Mouse (Mus musculus) heart, embryonic 14.5 days (tissue): Measurements from ENCODE around the gene 3110082J24Rik. TPM values are rescaled to one million over a fixed set of nuclear protein-coding genes. Genes with fewer than 3 reads are reported as not detected.
A peak's percentile ranks its signal among the peaks of the same experiment; 100 is the strongest.

ENCODE experiments used
- ATAC-seq: fragments of 200-750 bp; cut with Nextera tagmentation; 2 replicates; pipeline ENCODE4 v1.8.0; 2017; ENCODE audit warnings: low read depth, moderate TSS enrichment; ENCODE audit not compliant: insufficient number of reproducible peaks, insufficient read depth, low FRiP score
- H3K27ac ChIP-seq, 2 experiments: fragments of 200-500 bp in 1 of 2; fragments of 300-500 bp in 1 of 2; sonication (generic) in 1 of 2; replicated peaks in 1 of 2; 2 replicates each; pipeline ENCODE4 v1.5.1; 2012 to 2014; ENCODE audit warnings: low read depth in 2 of 2, low read length in 2 of 2, control low read depth in 1 of 2, mild to moderate bottlenecking in 1 of 2, mixed read lengths in 1 of 2; ENCODE audit not compliant: control insufficient read depth in 1 of 2, insufficient read depth in 1 of 2
- H3K27me3 ChIP-seq: fragments of 300-500 bp; sonication (generic); 2 replicates; pipeline ENCODE4 v1.6.1; 2014; ENCODE audit warnings: mild to moderate bottlenecking, low read length, control low read depth; ENCODE audit not compliant: control insufficient read depth, insufficient read depth
- H3K36me3 ChIP-seq: fragments of 300-500 bp; sonication (generic); 2 replicates; pipeline ENCODE4 v1.6.1; 2014; ENCODE audit warnings: mild to moderate bottlenecking, control low read depth, low read length, mixed read lengths; ENCODE audit not compliant: control insufficient read depth, insufficient read depth
- H3K4me1 ChIP-seq, 2 experiments: fragments of 200-500 bp in 1 of 2; fragments of 300-500 bp in 1 of 2; sonication (generic) in 1 of 2; 2 replicates each; pipeline ENCODE4 v1.6.1; 2012 to 2014; ENCODE audit warnings: low read length in 2 of 2, control low read depth in 1 of 2, mixed read lengths in 1 of 2; ENCODE audit not compliant: control insufficient read depth in 2 of 2, insufficient read depth in 2 of 2
- H3K4me2 ChIP-seq: fragments of 300-500 bp; sonication (generic); 2 replicates; pipeline ENCODE4 v1.6.1; 2014; ENCODE audit warnings: mild to moderate bottlenecking, low read length
- H3K4me3 ChIP-seq, 2 experiments: fragments of 200-500 bp in 1 of 2; fragments of 300-500 bp in 1 of 2; sonication (generic) in 1 of 2; 2 replicates each; pipeline ENCODE4 v1.5.1; 2012 to 2014; ENCODE audit warnings: low read length in 2 of 2, mild to moderate bottlenecking in 2 of 2, control low read depth in 1 of 2, low read depth in 1 of 2, moderate library complexity in 1 of 2; ENCODE audit not compliant: control insufficient read depth in 1 of 2, insufficient read depth in 1 of 2
- H3K9ac ChIP-seq: fragments of 300-500 bp; sonication (generic); 2 replicates; pipeline ENCODE4 v1.6.1; 2014; ENCODE audit warnings: mild to moderate bottlenecking, low read length
- H3K9me3 ChIP-seq: fragments of 300-500 bp; sonication (generic); 2 replicates; pipeline ENCODE4 v1.6.1; 2016; ENCODE audit warnings: low read length, control low read depth; ENCODE audit not compliant: control insufficient read depth
- WGBS: fragments of 180-500 bp; shearing (Covaris S2); extraction: QIAGEN DNeasy Blood & Tissue Kit; methylation state at CpG from one replicate; pipeline ENCODE4 v1.1.7; 2014; 5-methylcytosine and 5-hydroxymethylcytosine counted together
- polyA plus RNA-seq: library from polyadenylated mRNA; unstranded; fragments of >200 nt; fragmentation: Nextera tagmentation; extraction: Ambion mirVana; gene quantifications from 2 replicates; pipeline ENCODE4 v1.2.1, GENCODE M21; 2014

3110082J24Rik gene
- polyA plus RNA-seq, 1 experiment from 2014 or later: not detected

DNA sequence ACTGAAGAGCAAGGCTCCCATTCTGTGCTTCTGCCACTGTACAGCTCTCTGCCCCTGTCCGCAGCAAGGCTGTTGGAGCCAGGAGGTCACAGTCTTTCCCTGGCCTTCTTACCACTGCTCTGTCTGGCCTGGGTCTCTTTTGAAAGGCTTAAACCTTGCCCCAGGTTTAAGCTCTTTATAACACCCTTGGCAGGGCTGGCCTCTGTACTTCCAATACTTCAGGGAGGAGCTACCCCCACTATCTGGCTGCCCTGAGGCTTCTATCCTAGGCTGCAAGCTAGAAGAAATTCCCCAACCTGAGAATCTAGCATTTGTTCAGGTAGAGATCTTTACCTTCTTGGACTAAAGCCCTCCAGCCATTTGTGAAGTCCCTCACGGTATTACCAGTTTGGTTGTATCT, 4.0 kb upstream of the 3110082J24Rik start:
- H3K4me1 ChIP-seq: peaks cover 22 to 33% of the 10 kb centered on the region in 2 experiments
- H3K4me2 ChIP-seq: peak overlapping the region; percentile 60; the same call in 1 of the 2 replicates
- WGBS: 59% methylated on average over 2 of the region's 2 CpGs
- H3K36me3 ChIP-seq: no peaks in the 10 kb centered on the region
- no peak overlapping the region for H3K4me3 ChIP-seq
- peaks cover 87% of the 10 kb centered on the region for H3K27me3 ChIP-seq
- no peak overlapping the region for H3K27ac ChIP-seq
- H3K9me3 ChIP-seq: no peaks in the 10 kb centered on the region
- H3K9ac ChIP-seq: no peak overlapping the region
- no peak for ATAC-seq

DNA sequence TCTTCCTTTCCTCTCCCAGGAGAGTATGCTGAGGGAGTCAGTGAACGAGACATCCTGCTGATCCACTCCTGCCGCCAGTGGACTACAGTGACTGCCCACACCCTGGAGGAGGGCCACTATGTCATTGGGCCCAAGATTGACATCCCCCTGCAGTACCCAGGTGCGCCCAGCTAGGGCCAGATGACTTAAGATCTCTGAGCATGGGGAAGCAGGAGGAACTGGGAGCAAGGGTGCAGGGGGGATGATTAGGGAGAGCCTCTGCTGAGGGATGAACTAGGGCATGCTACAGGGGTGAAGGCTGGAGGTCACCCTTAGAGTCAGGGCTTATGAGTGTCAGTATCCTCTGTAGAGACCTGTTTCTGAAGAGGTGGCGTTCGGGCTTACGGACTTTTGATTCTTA, 2.3 kb upstream of the 3110082J24Rik start:
- WGBS: 71% methylated on average over 6 of the region's 6 CpGs
- H3K4me2 ChIP-seq: no peak overlapping the region
- H3K4me1 ChIP-seq: peaks cover 15 to 30% of the 10 kb centered on the region in 2 experiments
- no peak overlapping the region for H3K9ac ChIP-seq
- ATAC-seq: no peak
- peaks cover 88% of the 10 kb centered on the region for H3K27me3 ChIP-seq
- no peaks in the 10 kb centered on the region for H3K36me3 ChIP-seq
- no peak overlapping the region for H3K4me3 ChIP-seq
- H3K9me3 ChIP-seq: no peaks in the 10 kb centered on the region
- no peak overlapping the region for H3K27ac ChIP-seq

DNA sequence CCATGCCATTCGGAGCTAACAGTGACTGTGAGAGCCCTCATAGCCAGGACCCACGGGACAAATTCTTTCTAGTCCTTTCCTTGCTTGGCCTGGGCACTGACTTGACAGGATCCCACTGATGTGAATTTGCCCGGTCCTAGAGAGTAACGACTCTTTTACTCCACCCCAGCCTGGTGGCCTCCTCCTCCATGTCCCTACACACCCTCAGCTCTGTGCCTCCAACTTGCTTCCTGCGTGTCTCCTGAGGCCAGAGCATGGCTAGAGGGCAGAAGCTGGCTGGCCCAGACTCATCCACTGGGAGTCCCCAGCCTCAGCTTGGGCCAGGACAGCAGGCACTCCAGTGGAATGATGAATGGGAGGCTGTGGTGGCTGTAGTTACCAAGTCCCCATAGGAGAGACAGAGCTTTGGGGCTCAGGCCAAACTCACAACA, 1.7 kb upstream of the 3110082J24Rik start:
- Histone ChIP-seq H3K9me3 (no peaks in the 10 kb centered on the region), H3K4me2 (no peak overlapping the region), H3K9ac (no peak overlapping the region), H3K36me3 (no peaks in the 10 kb centered on the region), H3K4me3 (no peak overlapping the region), H3K27ac (no peak overlapping the region), H3K4me1 (peaks cover 15 to 30% of the 10 kb centered on the region in 2 experiments), H3K27me3 (peaks cover 88% of the 10 kb centered on the region)
- WGBS: 15% methylated on average over 5 of the region's 5 CpGs
- ATAC-seq: no peak

- Histone ChIP-seq H3K9me3 (no peaks in the 10 kb centered on the region), H3K27me3 (peaks cover 86% of the 10 kb centered on the region), H3K4me2 (no peak overlapping the region), H3K36me3 (no peaks in the 10 kb centered on the region), H3K4me3 (no peak overlapping the region), H3K4me1 (peaks cover 15 to 30% of the 10 kb centered on the region in 2 experiments), H3K9ac (no peak overlapping the region), H3K27ac (no peak overlapping the region)
- no peak for ATAC-seq
- WGBS: 13% methylated on average over 7 of the region's 7 CpGs
These were observed 1.3 kb upstream of the 3110082J24Rik start for GRCm38 (mm10) chr5:30107186-30107585.

GRCm38 (mm10) chr5:30106756-30107155, 870 bp upstream of the 3110082J24Rik start:
- Histone ChIP-seq H3K4me1 (peaks cover 15 to 30% of the 10 kb centered on the region in 2 experiments), H3K9me3 (no peaks in the 10 kb centered on the region), H3K4me2 (no peak overlapping the region), H3K27me3 (peaks cover 82% of the 10 kb centered on the region), H3K36me3 (no peaks in the 10 kb centered on the region), H3K27ac (no peak overlapping the region), H3K9ac (no peak overlapping the region), H3K4me3 (no peak overlapping the region)
- no peak for ATAC-seq
- 33% methylated on average over 2 of the region's 2 CpGs for WGBS

GRCm38 (mm10) chr5:30104841-30105667, 832 bp downstream of the 3110082J24Rik start, which contains the start of gene Garem2:
Gene Garem2, plus strand, starts transcription at chr5:30105161.
- Histone ChIP-seq H3K36me3 (no peaks in the 10 kb centered on the region), H3K4me1 (peaks cover 6 to 15% of the 10 kb centered on the region in 2 experiments; a peak in 3 of 4 replicates), H3K27ac (no peak within 1 kb of the TSS), H3K4me2 (peak within 1 kb of the TSS; percentile 91), H3K9me3 (0 out of 2 replicates have a peak, but pooled peaks cover 2% of the 10 kb centered on the region), H3K4me3 (peak within 1 kb of the TSS; percentile 40 to 49), H3K9ac (peak within 1 kb of the TSS; percentile 38; the same call in 1 of the 2 replicates), H3K27me3 (peaks cover 73% of the 10 kb centered on the region)
- under 1% methylated on average over 63 of the region's 65 CpGs for WGBS
- no peak for ATAC-seq

DNA sequence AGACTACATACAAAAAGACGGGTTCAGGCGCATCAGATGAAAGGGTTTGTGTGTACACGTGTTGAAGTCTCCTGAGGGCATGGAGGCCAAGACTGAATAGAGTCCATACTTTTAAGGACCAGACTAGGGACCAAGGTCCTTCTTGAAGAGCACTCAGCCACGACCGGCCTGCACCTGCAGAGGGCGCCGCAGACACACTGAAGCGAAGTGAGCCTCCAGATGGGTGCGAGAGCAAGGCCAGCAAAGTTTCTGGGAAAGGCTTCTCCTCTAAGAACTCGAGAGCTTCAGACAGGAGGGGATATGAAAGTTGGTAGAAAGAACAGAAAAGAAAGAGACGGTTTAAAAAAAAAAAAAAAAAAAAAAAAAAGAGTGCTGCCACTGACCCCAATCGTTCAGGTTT, 1.5 kb downstream of the 3110082J24Rik start:
- Histone ChIP-seq H3K4me2 (peak overlapping the region; percentile 91), H3K36me3 (no peaks in the 10 kb centered on the region), H3K27ac (no peak overlapping the region), H3K27me3 (peaks cover 66% of the 10 kb centered on the region), H3K9me3 (0 out of 2 replicates have a peak, but pooled peaks cover 2% of the 10 kb centered on the region), H3K9ac (no peak overlapping the region), H3K4me3 (peak overlapping the region in 1 of 2 experiments; percentile 49; a peak in 2 of 4 replicates), H3K4me1 (peaks cover 6 to 15% of the 10 kb centered on the region in 2 experiments; a peak in 3 of 4 replicates)
- WGBS: 5% methylated on average over 11 of the region's 12 CpGs
- ATAC-seq: no peak
